Mouse (Mus musculus) forebrain, embryonic 14.5 days (tissue): ENCODE measurements at regions not wholly inside any gene's neighbourhood (a gene's known extent, or its start where the extent isn't known, plus 50 kb on each side); places are given as distances from the start of the nearest gene placed in this dataset.

Experiments used
- ATAC-seq: fragments of 200-750 bp; cut with Nextera tagmentation; 2 replicates; pipeline ENCODE4 v1.8.0; 2017; ENCODE audit warnings: mild to moderate bottlenecking, moderate library complexity
- DNase-seq: peaks from one replicate; pipeline ENCODE4 v3.0.0-alpha.2; 2015; ENCODE audit warnings: low spot score
- H3K27ac ChIP-seq: fragments of 300-500 bp; sonication (generic); 2 replicates; pipeline ENCODE4 v1.5.1; 2014; ENCODE audit warnings: low read depth, mild to moderate bottlenecking, control low read depth, low read length, moderate library complexity
- H3K27me3 ChIP-seq: fragments of 300-500 bp; sonication (generic); replicated peaks from 2 replicates; pipeline ENCODE4 v1.6.1; 2014; ENCODE audit warnings: low read length, control low read depth, mixed read lengths; ENCODE audit not compliant: control insufficient read depth, insufficient read depth
- H3K36me3 ChIP-seq: fragments of 300-500 bp; sonication (generic); 2 replicates; pipeline ENCODE4 v1.6.1; 2014; ENCODE audit warnings: low read length, control low read depth; ENCODE audit not compliant: control insufficient read depth, insufficient read depth
- H3K4me1 ChIP-seq: fragments of 300-500 bp; sonication (generic); 2 replicates; pipeline ENCODE4 v1.6.1; 2014; ENCODE audit warnings: antibody characterized with exemption, low read length, control low read depth; ENCODE audit not compliant: control insufficient read depth, insufficient read depth
- H3K4me2 ChIP-seq: fragments of 300-500 bp; sonication (generic); 2 replicates; pipeline ENCODE4 v1.6.1; 2014; ENCODE audit warnings: mild to moderate bottlenecking, control low read depth, low read length
- H3K4me3 ChIP-seq: fragments of 300-500 bp; sonication (generic); 2 replicates; pipeline ENCODE4 v1.5.1; 2014; ENCODE audit warnings: low read depth, low read length, control low read depth
- H3K9ac ChIP-seq: fragments of 300-500 bp; sonication (generic); 2 replicates; pipeline ENCODE4 v1.6.1; 2014; ENCODE audit warnings: mild to moderate bottlenecking, low read length, control low read depth, moderate library complexity
- H3K9me3 ChIP-seq: fragments of 300-500 bp; sonication (generic); replicated peaks from 2 replicates; pipeline ENCODE4 v1.6.1; 2016; ENCODE audit warnings: low read length, control low read depth, mixed read lengths; ENCODE audit not compliant: control insufficient read depth
- WGBS: fragments of 180-500 bp; shearing (Covaris S2); extraction: QIAGEN DNeasy Blood & Tissue Kit; methylation state at CpG from one replicate; pipeline ENCODE4 v1.1.7; 2014; 5-methylcytosine and 5-hydroxymethylcytosine counted together

GRCm38 (mm10) chr19:48090393-48090792 is 115.4 kb upstream of the Sorcs3 start:
- Histone ChIP-seq H3K9ac (no peak overlapping the region), H3K36me3 (no peaks in the 10 kb centered on the region), H3K4me2 (no peak overlapping the region), H3K4me3 (no peak overlapping the region), H3K9me3 (no peaks in the 10 kb centered on the region), H3K27me3 (no peaks in the 10 kb centered on the region), H3K4me1 (no peaks in the 10 kb centered on the region), H3K27ac (no peak overlapping the region)
- DNase-seq (peak; percentile 13), ATAC-seq (no peak)
- 25% methylated on average over 3 of the region's 3 CpGs for WGBS

GRCm38 (mm10) chr19:48097363-48097762 is 108.5 kb upstream of the Sorcs3 start:
- ATAC-seq = peak; percentile 70; the same call in 1 of the 2 replicates

GRCm38 (mm10) chr19:48097942-48098596 is 107.8 kb upstream of the Sorcs3 start:
- no peaks in the 10 kb centered on the region for H3K36me3 ChIP-seq
- ATAC-seq (peak; percentile 32; the same call in 1 of the 2 replicates), DNase-seq (peak; percentile 43)
- H3K4me1 ChIP-seq = 0 out of 2 replicates have a peak, but pooled peaks cover 3% of the 10 kb centered on the region
- no peak overlapping the region for H3K27ac ChIP-seq
- no peaks in the 10 kb centered on the region for H3K9me3 ChIP-seq
- no peak overlapping the region for H3K4me3 ChIP-seq
- no peak overlapping the region for H3K4me2 ChIP-seq
- 47% methylated on average over 5 of the region's 5 CpGs for WGBS
- H3K9ac ChIP-seq = no peak overlapping the region
- H3K27me3 ChIP-seq = no peaks in the 10 kb centered on the region

More at GRCm38 (mm10) chr19:48097363-48097762, 108.5 kb upstream of the Sorcs3 start:
- H3K4me3 ChIP-seq = no peak overlapping the region
- 0 out of 2 replicates have a peak, but pooled peaks cover 3% of the 10 kb centered on the region for H3K4me1 ChIP-seq
- DNase-seq = peak; percentile 64
- H3K36me3 ChIP-seq = no peaks in the 10 kb centered on the region
- H3K9ac ChIP-seq = no peak overlapping the region
- H3K4me2 ChIP-seq = no peak overlapping the region
- H3K27ac ChIP-seq = no peak overlapping the region
- H3K9me3 ChIP-seq = no peaks in the 10 kb centered on the region
- 65% methylated on average over 5 of the region's 5 CpGs for whole genome bisulfite sequencing
- H3K27me3 ChIP-seq = no peaks in the 10 kb centered on the region

GRCm38 (mm10) chr19:48100991-48101390 is 104.8 kb upstream of the Sorcs3 start:
- H3K9me3 ChIP-seq = no peaks in the 10 kb centered on the region
- no peak overlapping the region for H3K4me3 ChIP-seq
- H3K4me2 ChIP-seq = no peak overlapping the region
- no peaks in the 10 kb centered on the region for H3K36me3 ChIP-seq
- WGBS = 90% methylated on average over 6 of the region's 6 CpGs
- no peak overlapping the region for H3K9ac ChIP-seq
- DNase-seq (no peak), ATAC-seq (no peak)
- H3K27ac ChIP-seq = no peak overlapping the region
- no peaks in the 10 kb centered on the region for H3K27me3 ChIP-seq
- 0 out of 2 replicates have a peak, but pooled peaks cover 3% of the 10 kb centered on the region for H3K4me1 ChIP-seq

GRCm38 (mm10) chr19:48115155-48115554 is 90.7 kb upstream of the Sorcs3 start:
- DNase-seq (no peak), ATAC-seq (no peak)
- Histone ChIP-seq H3K9me3 (no peaks in the 10 kb centered on the region), H3K27ac (no peak overlapping the region), H3K4me2 (no peak overlapping the region), H3K4me3 (no peak overlapping the region), H3K4me1 (no peaks in the 10 kb centered on the region), H3K36me3 (no peaks in the 10 kb centered on the region), H3K27me3 (no peaks in the 10 kb centered on the region), H3K9ac (no peak overlapping the region)
- 78% methylated on average over 9 of the region's 9 CpGs for WGBS

GRCm38 (mm10) chr19:48115728-48116127 is 90.1 kb upstream of the Sorcs3 start:
- no peak overlapping the region for H3K27ac ChIP-seq
- DNase-seq (no peak), ATAC-seq (no peak)
- no peak overlapping the region for H3K9ac ChIP-seq
- no peak overlapping the region for H3K4me2 ChIP-seq
- no peaks in the 10 kb centered on the region for H3K4me1 ChIP-seq
- H3K27me3 ChIP-seq = no peaks in the 10 kb centered on the region
- H3K9me3 ChIP-seq = no peaks in the 10 kb centered on the region
- no peak overlapping the region for H3K4me3 ChIP-seq
- H3K36me3 ChIP-seq = no peaks in the 10 kb centered on the region
- 45% methylated on average over 8 of the region's 8 CpGs for WGBS

- no peak for ATAC-seq
Observed at GRCm38 (mm10) chr19:48116689-48117088, 89.1 kb upstream of the Sorcs3 start.

GRCm38 (mm10) chr19:48117646-48118045 is 88.2 kb upstream of the Sorcs3 start:
- Histone ChIP-seq H3K36me3 (no peaks in the 10 kb centered on the region), H3K4me1 (no peaks in the 10 kb centered on the region), H3K27me3 (no peaks in the 10 kb centered on the region), H3K9ac (no peak overlapping the region), H3K4me3 (no peak overlapping the region), H3K4me2 (no peak overlapping the region), H3K9me3 (no peaks in the 10 kb centered on the region), H3K27ac (no peak overlapping the region)
- ATAC-seq (no peak), DNase-seq (peak; percentile 68)
- 50% methylated on average over 4 of the region's 4 CpGs for WGBS

More at GRCm38 (mm10) chr19:48116689-48117088, 89.1 kb upstream of the Sorcs3 start:
- Histone ChIP-seq H3K36me3 (no peaks in the 10 kb centered on the region), H3K27ac (no peak overlapping the region), H3K9me3 (no peaks in the 10 kb centered on the region), H3K4me2 (no peak overlapping the region), H3K4me3 (no peak overlapping the region), H3K9ac (no peak overlapping the region), H3K27me3 (no peaks in the 10 kb centered on the region), H3K4me1 (no peaks in the 10 kb centered on the region)
- no peak for DNase-seq
- WGBS = 15% methylated on average over 4 of the region's 4 CpGs

- Histone ChIP-seq H3K9ac (no peak overlapping the region), H3K4me3 (no peak overlapping the region), H3K27me3 (no peaks in the 10 kb centered on the region), H3K27ac (no peak overlapping the region), H3K4me1 (no peaks in the 10 kb centered on the region), H3K4me2 (no peak overlapping the region), H3K9me3 (no peaks in the 10 kb centered on the region), H3K36me3 (no peaks in the 10 kb centered on the region)
- WGBS = 92% methylated on average over 11 of the region's 11 CpGs
- ATAC-seq = no peak
- no peak for DNase-seq
Observed at GRCm38 (mm10) chr19:48122281-48122680, 83.5 kb upstream of the Sorcs3 start.
